Mouse (Mus musculus): Measurements from ENCODE around the gene Kctd15. TPM values are rescaled to one million over a fixed set of nuclear protein-coding genes. Genes with fewer than 3 reads are reported as not detected.

Gene Kctd15
- polyA plus RNA-seq, 1 experiment from 2014 or later: 22.4 TPM

Other genes with a start within 250 kb of the Kctd15 start
- gene Chst8, start 156.0 kb upstream of the Kctd15 start, polyA plus RNA-seq (2014; fragmentation: Nextera tagmentation; extraction: Ambion mirVana): 11.4 and 12.0 TPM in 2 replicates

Data from forebrain, embryonic 11.5 days (tissue).